Mouse (Mus musculus): Measurements from ENCODE around the gene Zg16. TPM values are rescaled to one million over a fixed set of nuclear protein-coding genes. Genes with fewer than 3 reads are reported as not detected.

The Zg16 gene
- polyA plus RNA-seq, 1 experiment from 2014 or later: not detected

DNA sequence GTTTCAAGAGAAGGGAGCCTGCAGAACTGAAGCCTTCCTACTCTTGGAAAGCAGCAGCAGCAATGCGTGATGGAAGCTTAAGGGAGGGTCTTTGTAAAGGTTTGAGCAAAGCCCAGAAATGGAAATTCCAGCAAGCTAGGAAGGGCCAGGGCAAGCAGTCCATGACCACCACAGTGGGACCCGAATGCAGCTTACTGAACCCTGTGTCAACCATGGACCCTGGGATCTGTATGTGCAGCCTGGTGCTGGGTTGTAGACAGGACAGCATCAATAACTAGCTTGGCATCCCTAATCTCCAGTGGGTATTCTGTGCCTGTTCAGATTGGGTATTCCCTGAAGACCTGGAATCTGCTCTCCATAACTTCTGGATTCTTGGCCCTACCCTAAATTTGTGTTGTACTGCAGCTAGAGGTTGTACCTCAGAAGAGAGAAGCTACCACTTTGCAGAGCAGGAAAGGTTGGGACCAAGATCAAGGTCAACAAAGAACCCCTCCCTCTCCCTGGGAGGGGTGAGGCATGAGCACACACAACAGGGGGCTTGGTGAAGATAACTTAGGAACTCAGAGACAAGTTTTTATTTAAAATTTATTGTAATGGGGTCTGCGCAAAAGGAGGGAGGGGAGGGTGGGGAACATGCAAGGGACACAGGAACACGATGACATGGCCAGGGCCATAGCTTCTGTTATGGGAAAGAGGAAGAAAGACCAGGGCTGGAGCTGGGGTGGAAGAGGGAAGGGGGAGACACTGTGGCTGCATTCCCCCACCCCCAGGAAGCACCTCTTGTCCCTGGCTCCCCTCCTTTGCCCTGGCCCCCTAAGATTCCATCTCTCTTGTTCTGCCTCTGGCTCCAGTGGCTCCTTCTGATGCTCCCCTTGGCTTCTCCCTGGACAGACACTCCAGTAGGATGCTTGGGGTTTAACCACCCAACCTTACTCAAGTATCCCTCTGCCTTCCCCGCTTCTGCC is 65.3 kb downstream of the Zg16 start:
- peak overlapping the region; percentile 82 for H3K27ac ChIP-seq
- 40% methylated on average over 5 of the region's 5 CpGs for WGBS
- H3K36me3 ChIP-seq: peaks cover 32% of the 10 kb centered on the region
- peak overlapping the region; percentile 98 for H3K4me2 ChIP-seq (replicated peaks)
- peak overlapping the region; percentile 86 for H3K9ac ChIP-seq
- H3K27me3 ChIP-seq: no peaks in the 10 kb centered on the region
- ATAC-seq (ENCODE audit: low FRiP score, low read depth): no peak
- no peaks in the 10 kb centered on the region for H3K9me3 ChIP-seq
- peaks cover 73% of the 10 kb centered on the region for H3K4me1 ChIP-seq
- H3K4me3 ChIP-seq: peak overlapping the region; percentile 94

DNA sequence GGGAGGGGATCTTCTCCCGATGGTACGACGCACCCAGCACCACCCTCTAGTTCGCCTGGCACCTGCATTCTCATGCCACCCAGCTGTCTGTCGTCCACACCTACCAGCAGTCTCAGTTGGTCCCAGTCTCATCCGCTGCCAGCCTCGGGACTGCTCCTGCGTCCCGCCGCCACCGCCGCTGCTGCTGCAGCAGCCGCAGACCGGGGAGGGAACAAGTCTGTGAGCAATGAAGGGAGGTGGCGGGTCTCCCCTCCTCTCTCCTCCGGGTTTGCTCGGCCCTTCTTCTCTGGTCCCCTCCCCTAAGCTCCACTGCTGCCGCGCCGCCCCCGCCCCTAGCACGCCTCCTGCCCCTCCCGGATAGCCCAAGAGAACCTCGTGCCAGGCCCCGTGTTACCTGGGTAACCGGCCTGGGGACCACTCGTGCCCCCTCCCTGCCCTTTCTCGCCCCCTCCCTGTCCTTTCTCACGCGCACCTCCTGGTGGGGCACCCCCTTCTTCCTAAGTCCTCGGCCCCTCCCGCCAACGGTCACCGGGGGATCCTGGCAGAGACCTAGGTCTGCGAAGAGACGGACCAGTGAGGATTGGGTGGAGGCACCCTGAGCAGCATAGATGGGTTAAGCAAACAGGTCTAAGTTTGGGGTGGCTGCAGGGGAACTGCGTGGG is 66.1 kb downstream of the Zg16 start, which contains the start of the genes Gm42742 and Prrt2:
TSS of gene Gm42742 (minus strand) at position 197 of the 662 bp plus-strand sequence.
TSS of gene Prrt2 (minus strand) at position 311 of the 662 bp plus-strand sequence.
- H3K9me3 ChIP-seq: no peaks in the 10 kb centered on the region
- peaks cover 76% of the 10 kb centered on the region for H3K4me1 ChIP-seq
- WGBS: under 1% methylated on average over 32 of the region's 37 CpGs
- peak; percentile 29 for ATAC-seq (ENCODE audit: low FRiP score, low read depth)
- H3K36me3 ChIP-seq: peaks cover 32% of the 10 kb centered on the region
- H3K4me2 ChIP-seq (replicated peaks): peak within 1 kb of the TSS; percentile 98
- H3K27me3 ChIP-seq: no peaks in the 10 kb centered on the region
- H3K4me3 ChIP-seq: peak within 1 kb of the TSS; percentile 66
- peak within 1 kb of the TSS; percentile 86 for H3K9ac ChIP-seq
- peak within 1 kb of the TSS; percentile 82 for H3K27ac ChIP-seq

DNA sequence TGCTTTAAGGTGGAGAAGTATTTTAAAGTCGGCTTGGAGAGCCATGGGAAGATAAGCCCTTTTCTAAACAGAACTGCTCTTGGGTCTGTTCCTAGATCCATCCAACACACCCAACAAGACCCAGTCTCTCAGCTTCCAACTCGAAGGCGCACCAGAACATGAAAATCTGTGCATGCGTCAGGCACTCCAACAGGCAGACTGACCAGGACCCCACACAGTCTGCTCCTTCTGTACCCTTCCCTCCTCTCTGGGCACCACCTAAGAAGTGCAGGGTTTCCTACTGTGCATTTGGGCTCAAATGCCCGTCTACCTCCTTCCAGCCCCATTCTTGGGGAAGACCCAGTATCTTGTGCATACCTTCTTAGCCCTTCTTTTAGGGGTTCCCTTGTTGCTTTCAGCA is 66.6 kb downstream of the Zg16 start:
- no peak for ATAC-seq (ENCODE audit: low FRiP score, low read depth)
- H3K4me2 ChIP-seq (replicated peaks): peak overlapping the region; percentile 98
- peaks cover 81% of the 10 kb centered on the region for H3K4me1 ChIP-seq
- peak overlapping the region; percentile 86 for H3K9ac ChIP-seq
- peak overlapping the region; percentile 82 for H3K27ac ChIP-seq
- peak overlapping the region; percentile 66 for H3K4me3 ChIP-seq
- WGBS: 33% methylated on average over 5 of the region's 5 CpGs
- H3K27me3 ChIP-seq: no peaks in the 10 kb centered on the region
- no peaks in the 10 kb centered on the region for H3K9me3 ChIP-seq
- peaks cover 37% of the 10 kb centered on the region for H3K36me3 ChIP-seq

GRCm38 (mm10) chr7:127020031-127020430 is 67.1 kb downstream of the Zg16 start:
- H3K36me3 ChIP-seq: peaks cover 41% of the 10 kb centered on the region
- peak overlapping the region; percentile 98 for H3K4me2 ChIP-seq (replicated peaks)
- no peak for ATAC-seq (ENCODE audit: low FRiP score, low read depth)
- peak overlapping the region; percentile 82 for H3K27ac ChIP-seq
- H3K4me1 ChIP-seq: peaks cover 86% of the 10 kb centered on the region
- 60% methylated on average over 3 of the region's 3 CpGs for whole genome bisulfite sequencing
- H3K27me3 ChIP-seq: no peaks in the 10 kb centered on the region
- H3K9ac ChIP-seq: peak overlapping the region; percentile 86
- H3K4me3 ChIP-seq: peak overlapping the region; percentile 66
- H3K9me3 ChIP-seq: no peaks in the 10 kb centered on the region

- peak overlapping the region; percentile 98 for H3K4me2 ChIP-seq (replicated peaks)
- WGBS: 71% methylated on average over 14 of the region's 14 CpGs
- peak overlapping the region; percentile 86 for H3K9ac ChIP-seq
- H3K27me3 ChIP-seq: no peaks in the 10 kb centered on the region
- peak overlapping the region; percentile 82 for H3K27ac ChIP-seq
- no peak for ATAC-seq (ENCODE audit: low FRiP score, low read depth)
- no peaks in the 10 kb centered on the region for H3K9me3 ChIP-seq
- peaks cover 87% of the 10 kb centered on the region for H3K4me1 ChIP-seq
- H3K36me3 ChIP-seq: peaks cover 44% of the 10 kb centered on the region
- peak overlapping the region; percentile 66 for H3K4me3 ChIP-seq
Measured at GRCm38 (mm10) chr7:127019306-127019960, 67.7 kb downstream of the Zg16 start.

DNA sequence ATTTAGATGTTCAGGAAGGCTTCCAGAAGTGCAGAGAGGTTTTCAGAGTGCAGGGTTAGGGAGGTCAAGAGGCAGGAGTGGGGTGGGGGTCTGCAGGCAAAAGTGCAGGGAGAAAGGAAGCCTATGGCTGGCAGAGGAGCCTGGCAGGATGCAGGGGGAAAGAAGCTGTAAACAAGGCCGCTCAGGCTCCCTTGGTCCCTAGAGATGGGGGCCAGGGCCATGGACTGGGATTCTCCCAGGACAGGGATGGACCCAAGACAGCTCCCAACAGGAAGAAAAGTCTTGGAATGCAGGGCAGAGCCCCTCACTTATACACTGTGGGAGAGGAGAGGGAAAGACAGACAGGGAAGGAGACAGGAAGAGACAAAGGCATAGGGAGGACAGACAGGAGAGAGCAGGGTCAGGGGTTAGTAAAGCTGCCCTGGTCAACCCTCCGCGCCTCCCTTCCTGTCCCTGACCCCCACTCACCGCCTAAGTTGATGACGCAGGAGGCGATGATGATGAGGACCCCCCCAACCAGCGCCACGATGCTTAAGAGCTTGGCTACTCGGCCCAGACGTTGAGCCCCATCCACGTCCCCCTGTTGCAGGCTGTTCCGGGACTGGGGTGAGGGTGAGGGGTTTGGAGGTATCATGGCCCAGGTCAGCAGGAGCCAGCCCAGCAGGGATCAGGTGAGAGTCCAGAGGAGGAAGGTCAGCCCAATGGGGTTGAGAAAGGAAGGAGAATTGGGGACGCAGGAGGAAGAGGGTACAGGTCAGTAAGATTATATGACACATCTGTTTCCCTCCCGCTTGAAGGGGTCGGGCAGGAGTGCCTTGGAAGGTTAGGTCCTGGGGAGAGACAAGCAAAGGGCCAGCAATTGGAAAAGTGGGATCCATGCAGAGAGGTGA is 68.5 kb downstream of the Zg16 start:
- Histone ChIP-seq H3K9ac (peak overlapping the region; percentile 86), H3K4me2 (replicated peaks) (peak overlapping the region; percentile 98), H3K27me3 (no peaks in the 10 kb centered on the region), H3K4me3 (peak overlapping the region; percentile 80; the same call in 1 of the 2 replicates), H3K27ac (peak overlapping the region; percentile 29; the same call in 1 of the 2 replicates), H3K36me3 (peaks cover 44% of the 10 kb centered on the region), H3K4me1 (peaks cover 85% of the 10 kb centered on the region), H3K9me3 (no peaks in the 10 kb centered on the region)
- no peak for ATAC-seq (ENCODE audit: low FRiP score, low read depth)
- 76% methylated on average over 15 of the region's 15 CpGs for WGBS

GRCm38 (mm10) chr7:127017950-127018345 is 69.2 kb downstream of the Zg16 start:
- Histone ChIP-seq H3K9ac (peak overlapping the region; percentile 86), H3K27me3 (no peaks in the 10 kb centered on the region), H3K4me2 (replicated peaks) (peak overlapping the region; percentile 98), H3K9me3 (no peaks in the 10 kb centered on the region), H3K27ac (peak overlapping the region; percentile 29), H3K4me3 (peak overlapping the region; percentile 80; the same call in 1 of the 2 replicates), H3K4me1 (peaks cover 77% of the 10 kb centered on the region), H3K36me3 (peaks cover 44% of the 10 kb centered on the region)
- 50% methylated on average over 6 of the region's 6 CpGs for WGBS
- no peak for ATAC-seq (ENCODE audit: low FRiP score, low read depth)

GRCm38 (mm10) chr7:127016971-127017949 is 69.9 kb downstream of the Zg16 start, which contains the start of gene Pagr1a:
Pagr1a (minus strand) TSS chr7:127017352.
- Histone ChIP-seq H3K36me3 (peaks cover 44% of the 10 kb centered on the region), H3K9me3 (no peaks in the 10 kb centered on the region), H3K9ac (peak within 1 kb of the TSS; percentile 86), H3K27ac (peak within 1 kb of the TSS; percentile 96), H3K4me1 (peaks cover 70% of the 10 kb centered on the region), H3K4me3 (peak within 1 kb of the TSS; percentile 80), H3K4me2 (replicated peaks) (peak within 1 kb of the TSS; percentile 98), H3K27me3 (no peaks in the 10 kb centered on the region)
- peak; percentile 77 for ATAC-seq (ENCODE audit: low FRiP score, low read depth)
- 3% methylated on average over 39 of the region's 39 CpGs for WGBS

- peak overlapping the region; percentile 86 for H3K9ac ChIP-seq
- peaks cover 63% of the 10 kb centered on the region for H3K4me1 ChIP-seq
- H3K4me3 ChIP-seq: peak overlapping the region; percentile 80
- H3K9me3 ChIP-seq: no peaks in the 10 kb centered on the region
- H3K4me2 ChIP-seq (replicated peaks): peak overlapping the region; percentile 98
- peak; percentile 37 for ATAC-seq (ENCODE audit: low FRiP score, low read depth)
- no peaks in the 10 kb centered on the region for H3K27me3 ChIP-seq
- peak overlapping the region; percentile 96 for H3K27ac ChIP-seq
- H3K36me3 ChIP-seq: peaks cover 42% of the 10 kb centered on the region
- WGBS: under 1% methylated on average over 22 of the region's 22 CpGs
Measured at GRCm38 (mm10) chr7:127016486-127016938, 70.6 kb downstream of the Zg16 start.

DNA sequence TGATC is 70.8 kb downstream of the Zg16 start, which contains the start of gene Pagr1b:
TSS of gene Pagr1b (minus strand) at position 4 of the 5 bp plus-strand sequence.
- no peaks in the 10 kb centered on the region for H3K9me3 ChIP-seq
- peak within 1 kb of the TSS; percentile 80 for H3K4me3 ChIP-seq
- H3K27me3 ChIP-seq: no peaks in the 10 kb centered on the region
- H3K27ac ChIP-seq: peak within 1 kb of the TSS; percentile 96
- peak within 1 kb of the TSS; percentile 98 for H3K4me2 ChIP-seq (replicated peaks)
- no peak for ATAC-seq (ENCODE audit: low FRiP score, low read depth)
- H3K36me3 ChIP-seq: peaks cover 45% of the 10 kb centered on the region
- peaks cover 61% of the 10 kb centered on the region for H3K4me1 ChIP-seq
- H3K9ac ChIP-seq: peak within 1 kb of the TSS; percentile 86
